Mouse (Mus musculus) lung, adult 2 months (tissue): Measurements from ENCODE around the gene Faap20. TPM values are rescaled to one million over a fixed set of nuclear protein-coding genes. Genes with fewer than 3 reads are reported as not detected.

Experiments used
- DNase-seq: peaks from one replicate; pipeline ENCODE4 v3.0.0; 2022
- H3K4me1 ChIP-seq: fragments of 200-500 bp; 2 replicates; pipeline ENCODE4 v1.6.1; 2011; ENCODE audit warnings: low read length; ENCODE audit not compliant: control insufficient read depth, insufficient read depth
- H3K4me3 ChIP-seq: fragments of 200-500 bp; replicated peaks from 2 replicates; pipeline ENCODE3; 2011; ENCODE audit warnings: low read depth, mild to moderate bottlenecking, control low read depth, low read length; ENCODE audit errors: extremely low read depth
- CTCF ChIP-seq: fragments of 200-500 bp; IDR thresholded peaks from 2 replicates; pipeline ENCODE4 v1.5.1; 2011; ENCODE audit warnings: mild to moderate bottlenecking, low read length, control low read depth; ENCODE audit not compliant: insufficient read depth
- POLR2A ChIP-seq: fragments of 200-500 bp; IDR thresholded peaks from 2 replicates; pipeline ENCODE4 v1.6.1; 2011; ENCODE audit warnings: low read depth, mild to moderate bottlenecking, control low read depth, low read length, borderline replicate concordance; ENCODE audit errors: extremely low read depth
- WGBS: fragments of 180-500 bp; shearing (Covaris S2); methylation state at CpG from one replicate; pipeline ENCODE4 v1.1.7; 2018; 5-methylcytosine and 5-hydroxymethylcytosine counted together
- polyA plus RNA-seq: library from polyadenylated mRNA; depleted of rRNA; stranded (reverse); fragments of >200 nt; gene quantifications from 2 replicates; pipeline ENCODE4 v1.2.3, GENCODE M21; 2012

The Faap20 gene
- polyA plus RNA-seq, 1 experiment: 59.3 TPM

DNA sequence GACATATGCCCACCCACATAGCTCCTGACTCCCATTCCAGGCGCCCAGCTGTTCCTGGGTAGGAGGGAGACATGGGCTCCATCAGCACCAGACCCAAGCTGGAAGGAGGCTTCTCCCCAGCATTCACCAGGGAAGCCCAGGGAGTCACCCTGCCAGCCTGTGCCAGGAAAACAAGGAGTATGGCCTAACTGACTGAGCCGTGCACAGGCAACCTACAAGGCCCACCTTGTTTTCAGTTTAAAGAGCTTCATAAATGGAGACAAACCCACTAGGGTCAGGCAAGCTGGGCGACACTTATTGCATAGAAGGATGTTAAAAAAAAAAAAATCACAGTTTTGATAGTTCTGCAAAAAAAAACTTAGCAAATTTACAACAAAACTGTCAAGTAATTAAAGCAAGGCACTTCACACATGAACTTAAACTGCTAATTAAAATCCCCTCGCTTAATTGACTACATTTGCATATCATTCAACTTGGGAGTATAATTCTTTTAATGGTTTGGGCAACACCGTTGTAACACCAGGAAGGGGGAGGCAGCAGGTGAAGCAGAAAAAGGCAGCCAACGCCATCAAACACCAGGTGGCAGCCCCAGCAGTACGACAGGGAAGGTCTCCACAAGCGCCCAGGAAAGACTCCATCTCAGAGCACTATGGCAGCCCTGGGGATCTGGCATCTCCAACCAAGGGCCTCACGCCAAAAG, 36.4 kb upstream of the Faap20 start:
- TF ChIP-seq CTCF: no peak
- no peak for TF ChIP-seq POLR2A
- Histone ChIP-seq H3K4me3 (no peak overlapping the region), H3K4me1 (peaks cover 75% of the 10 kb centered on the region)
- DNase-seq: no peak
- WGBS: 51% methylated on average over 9 of the region's 9 CpGs

DNA sequence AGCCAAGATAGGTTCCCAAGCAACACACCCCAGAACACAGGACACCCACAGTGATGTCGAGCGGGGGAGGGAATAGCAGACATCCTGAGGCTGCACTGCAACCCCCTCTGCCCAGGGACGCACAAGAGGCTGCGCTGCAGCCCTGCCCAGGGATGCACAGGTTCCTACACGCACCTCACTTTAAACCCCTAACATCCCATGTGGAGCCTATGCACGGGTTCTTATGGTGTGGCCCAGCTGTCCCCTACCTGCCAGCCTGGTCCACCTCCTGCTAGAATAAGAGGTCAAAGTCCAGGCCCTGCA, 35.9 kb upstream of the Faap20 start:
- WGBS: 55% methylated on average over 6 of the region's 6 CpGs
- no peak for DNase-seq
- TF ChIP-seq CTCF: no peak
- no peak for TF ChIP-seq POLR2A
- Histone ChIP-seq H3K4me1 (peaks cover 75% of the 10 kb centered on the region), H3K4me3 (no peak overlapping the region)

GRCm38 (mm10) chr4:155214188-155214587, 35.4 kb upstream of the Faap20 start:
- H3K4me3 ChIP-seq: no peak overlapping the region
- H3K4me1 ChIP-seq: peaks cover 76% of the 10 kb centered on the region
- WGBS: 44% methylated on average over 6 of the region's 6 CpGs
- DNase-seq: no peak
- TF ChIP-seq POLR2A (no peak), CTCF (no peak)

GRCm38 (mm10) chr4:155214793-155215192, 34.8 kb upstream of the Faap20 start:
- WGBS: 44% methylated on average over 10 of the region's 10 CpGs
- H3K4me3 ChIP-seq: no peak overlapping the region
- DNase-seq: no peak
- TF ChIP-seq CTCF: no peak
- no peak for TF ChIP-seq POLR2A
- peaks cover 80% of the 10 kb centered on the region for H3K4me1 ChIP-seq

- 24% methylated on average over 9 of the region's 9 CpGs for WGBS
- no peak for DNase-seq
- TF ChIP-seq CTCF (no peak), POLR2A (no peak)
- Histone ChIP-seq H3K4me1 (peaks cover 82% of the 10 kb centered on the region), H3K4me3 (no peak overlapping the region)
These were observed 34.4 kb upstream of the Faap20 start for GRCm38 (mm10) chr4:155215203-155215602.

- DNase-seq: peak; percentile 56
- TF ChIP-seq CTCF: no peak
- TF ChIP-seq POLR2A: no peak
- H3K4me3 ChIP-seq: no peak overlapping the region
- 9% methylated on average over 12 of the region's 12 CpGs for whole genome bisulfite sequencing
- H3K4me1 ChIP-seq: peaks cover 77% of the 10 kb centered on the region
These were observed 33.6 kb upstream of the Faap20 start for GRCm38 (mm10) chr4:155215773-155216630.

DNA sequence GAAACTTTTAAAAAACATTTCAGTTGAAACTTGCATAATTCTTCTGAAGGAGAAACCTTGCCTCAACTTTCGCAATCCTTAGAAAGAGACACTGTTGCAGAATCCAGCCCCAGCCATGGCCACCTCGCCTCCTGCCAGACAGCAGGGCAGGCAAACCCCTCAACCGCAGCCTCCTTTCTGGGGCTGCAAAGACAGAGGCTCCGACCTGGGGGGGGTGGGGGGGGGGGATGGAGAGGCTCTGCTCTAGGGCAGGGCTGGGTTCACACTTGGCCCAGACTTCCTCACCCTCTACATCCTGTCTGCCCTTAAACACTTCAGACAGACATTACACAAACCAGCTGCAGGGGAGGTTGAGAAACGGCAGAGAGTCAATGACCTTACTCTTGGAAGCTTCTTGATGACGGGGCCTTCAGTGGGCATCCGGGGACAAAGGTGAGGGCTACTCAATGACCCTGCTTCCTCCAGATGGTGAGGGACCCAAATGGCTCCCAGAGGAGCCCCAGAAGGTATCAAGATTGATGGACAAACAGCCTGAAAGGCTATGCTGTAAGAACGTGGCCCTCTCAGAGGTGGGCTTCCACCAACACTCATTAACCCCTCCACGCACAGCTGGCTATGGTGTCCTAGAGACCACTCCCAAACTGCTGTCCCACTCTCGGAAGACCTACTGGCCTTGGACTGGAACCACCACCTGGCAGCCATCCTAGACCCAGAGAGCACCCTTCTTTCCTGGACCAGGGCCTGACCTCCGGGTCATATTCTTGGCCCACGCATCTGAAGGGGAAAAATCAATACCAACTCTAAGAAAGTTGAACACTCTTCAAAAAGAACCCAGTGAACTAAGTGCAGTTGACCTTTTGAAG, 32.1 kb upstream of the Faap20 start:
- H3K4me3 ChIP-seq: peak overlapping the region; percentile 33
- peak; percentile 52 for DNase-seq
- peaks cover 69% of the 10 kb centered on the region for H3K4me1 ChIP-seq
- 11% methylated on average over 12 of the region's 12 CpGs for WGBS
- TF ChIP-seq POLR2A (no peak), CTCF (no peak)

GRCm38 (mm10) chr4:155218104-155218732, 31.4 kb upstream of the Faap20 start:
- TF ChIP-seq CTCF (no peak), POLR2A (no peak)
- peaks cover 62% of the 10 kb centered on the region for H3K4me1 ChIP-seq
- H3K4me3 ChIP-seq: peak overlapping the region; percentile 97
- DNase-seq: no peak
- WGBS: 25% methylated on average over 9 of the region's 9 CpGs
